Mouse (Mus musculus): Measurements from ENCODE around the gene Gm12790.
"Not testable (repeated sequence)": the region's sequence is repeated elsewhere in the genome, so short reads cannot be mapped to it uniquely, and the experiment has no call there.

The Gm12790 gene

DNA sequence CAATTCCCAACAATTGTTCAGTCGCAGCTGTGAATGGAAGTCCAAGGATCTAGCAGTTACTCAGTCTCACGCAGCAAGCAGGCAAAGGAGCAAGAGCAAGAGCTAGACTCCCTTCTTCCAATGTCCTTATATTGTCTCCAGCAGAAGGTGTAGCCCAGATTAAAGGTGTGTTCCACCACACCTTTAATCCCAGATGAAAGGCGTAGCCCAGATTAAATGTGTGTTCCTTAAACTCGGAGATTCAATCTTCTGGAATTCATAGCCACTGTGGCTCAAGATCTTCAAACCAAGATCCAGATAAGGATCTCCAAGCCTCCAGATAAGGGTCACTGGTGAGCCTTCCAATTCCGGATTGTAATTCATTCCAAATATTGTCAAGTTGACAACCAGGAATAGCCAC, at the start of gene Gm12790:
Gene Gm12790, minus strand, starts transcription at position 101 of the 400 bp plus-strand sequence.
- not testable (repeated sequence) for DNase-seq (ENCODE audit: low spot score)

DNA sequence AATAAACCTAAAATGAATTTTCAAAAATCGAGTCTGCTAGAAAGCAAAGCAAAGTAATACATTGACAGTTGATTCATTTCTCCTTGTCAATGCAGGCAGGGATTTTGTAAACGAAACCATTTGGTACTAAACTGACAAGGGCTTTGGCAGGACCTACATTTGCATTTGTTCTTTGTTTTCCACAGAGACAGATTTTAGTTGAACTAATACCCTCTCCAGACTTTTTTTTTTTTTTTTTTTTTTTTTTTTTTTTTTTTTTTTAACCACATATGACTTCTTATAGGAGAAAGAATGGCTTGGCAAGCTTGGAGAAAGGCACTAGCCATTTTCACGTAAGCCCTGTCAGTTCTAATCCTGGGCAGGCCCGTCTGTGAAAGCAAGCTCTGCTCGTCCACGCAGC, 45.8 kb upstream of the Gm12790 start:
- DNase-seq (ENCODE audit: low spot score) = no peak

DNA sequence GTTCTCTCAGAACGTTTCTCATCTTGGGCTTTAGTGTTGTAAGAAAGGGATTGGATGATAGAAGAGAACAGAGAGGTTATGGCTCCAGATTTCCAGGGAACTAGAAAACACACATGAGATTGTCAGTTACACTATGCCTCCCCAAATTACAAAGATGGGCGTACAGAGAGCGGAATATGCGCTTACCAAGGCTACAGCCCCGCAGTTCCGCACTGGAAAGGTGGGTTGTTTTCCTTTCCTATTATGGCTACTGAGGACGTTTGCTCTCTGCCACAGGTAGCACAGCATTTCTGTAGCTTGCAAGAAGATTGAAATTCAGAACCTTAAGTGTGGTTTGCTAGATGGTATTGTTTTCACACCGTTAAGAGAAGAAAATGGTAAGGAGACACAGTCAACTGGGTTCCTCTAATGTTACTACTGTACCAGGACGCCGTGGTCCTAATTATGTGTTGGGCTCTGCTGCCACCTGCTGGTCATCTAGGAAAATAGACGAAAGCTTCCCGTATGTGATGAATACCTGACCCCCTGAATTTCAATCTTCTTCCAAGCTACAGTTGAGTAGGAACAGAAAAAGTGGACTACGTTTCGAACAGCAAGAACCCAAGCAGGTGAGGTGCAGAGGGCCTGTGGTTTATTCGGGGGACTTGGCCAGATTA, 17.5 kb upstream of the Gm12790 start:
- DNase-seq (ENCODE audit: low spot score) = peak; percentile 61

DNA sequence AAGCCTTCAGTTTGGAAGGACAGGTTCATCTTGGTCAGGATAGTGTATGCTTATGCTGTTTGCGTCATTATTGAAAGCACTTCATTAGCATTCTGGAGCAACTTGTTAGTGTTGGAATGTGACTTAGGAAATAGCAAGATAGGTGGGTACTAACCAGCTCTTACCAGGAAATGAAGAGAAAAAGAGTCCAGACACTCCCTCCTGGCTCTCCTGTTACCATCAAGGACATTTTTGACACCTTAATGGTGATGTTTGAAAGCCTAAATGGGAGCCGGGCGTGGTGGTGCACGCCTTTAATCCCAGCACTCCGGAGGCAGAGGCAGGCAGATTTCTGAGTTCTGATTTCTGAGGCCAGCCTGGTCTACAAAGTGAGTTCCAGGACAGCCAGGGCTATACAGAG, 16.6 kb upstream of the Gm12790 start:
- no peak for DNase-seq (ENCODE audit: low spot score)

DNA sequence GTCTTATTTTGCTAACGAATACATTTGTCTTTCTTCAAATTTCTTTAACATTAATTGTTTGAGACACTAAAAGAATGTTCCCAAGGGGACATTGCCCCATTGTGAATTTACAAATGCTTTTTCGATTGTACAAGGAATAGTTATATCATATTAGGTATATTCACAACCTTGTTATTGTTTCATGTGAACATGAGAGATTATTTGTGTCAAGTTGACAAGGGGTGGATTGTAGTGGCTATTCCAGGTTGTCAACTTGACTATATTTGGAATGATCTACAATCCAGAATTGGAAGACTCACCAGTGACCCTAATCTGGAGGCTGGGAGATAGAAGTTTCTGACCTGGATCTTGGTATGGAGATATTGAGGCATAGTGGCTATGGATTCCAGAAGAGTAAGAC, 5.5 kb upstream of the Gm12790 start, which contains the start of gene Gm12789:
Gene Gm12789, plus strand, starts transcription at position 301 of the 400 bp plus-strand sequence.
- DNase-seq (ENCODE audit: low spot score) = not testable (repeated sequence)

DNA sequence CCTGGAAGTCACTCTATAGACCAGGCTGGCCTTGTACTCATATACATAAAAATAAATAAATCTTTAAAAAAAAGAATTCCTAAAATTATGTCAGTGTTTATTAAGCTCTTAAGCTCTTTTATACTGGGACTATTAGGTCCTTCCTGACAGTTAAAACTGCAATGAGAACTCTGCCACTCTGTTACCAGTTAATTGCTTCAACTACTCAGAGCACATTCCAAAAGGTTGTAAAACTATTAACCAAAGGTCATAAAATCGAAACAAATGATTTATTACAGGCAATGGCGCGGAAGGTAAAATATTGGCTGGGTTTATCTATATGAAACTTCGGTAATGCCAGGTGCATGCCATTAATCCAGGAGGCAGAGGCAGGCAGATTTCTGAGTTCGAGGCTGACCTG, 4.8 kb upstream of the Gm12790 start:
- no peak for DNase-seq (ENCODE audit: low spot score)

DNA sequence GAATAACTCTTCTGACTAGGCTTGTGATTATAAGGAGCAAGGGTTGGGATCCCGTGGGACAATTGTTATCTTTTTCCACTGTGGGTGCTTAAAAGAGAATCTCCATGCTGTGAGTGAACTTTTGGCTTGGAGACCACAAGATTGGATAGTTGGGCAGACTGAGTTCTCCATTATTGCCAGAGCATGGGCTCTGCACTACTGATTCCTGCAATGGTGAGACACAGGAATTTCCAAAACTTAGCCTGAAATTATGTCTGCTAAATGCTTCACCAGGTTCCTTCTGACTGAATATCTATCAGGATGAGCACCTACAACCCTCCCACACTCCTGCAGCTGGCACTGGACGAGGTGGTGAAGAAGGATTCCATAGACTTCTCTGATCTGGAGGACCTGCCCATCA, 40.7 kb downstream of the Gm12790 start, which contains the start of gene Gm12794:
Gene Gm12794, plus strand, starts transcription at position 301 of the 400 bp plus-strand sequence.
- not testable (repeated sequence) for DNase-seq (ENCODE audit: low spot score)

Measured in urinary bladder, postnatal 25 days (tissue).